ENCODE assay signal across 12 mouse cellular contexts in genomic region chr1:119022311-119022710, GRCm38 (mm10). TPM values are rescaled to one million over a fixed set of nuclear protein-coding genes. Genes with fewer than 3 reads are reported as not detected.
DNase-seq lines count a peak whose midpoint lies in the region; ATAC-seq lines count a peak whose summit lies in the region.
"Had no signal": no experiment of that assay in that cellular context is flagged by ENCODE, and none has a peak within 500 bp of the region (broad histone marks: within the 10 kb centered on the region; RNA-seq: fewer than 3 reads in every experiment).

No protein-coding gene starts in this region.

- ATAC-seq in intestine, embryonic 15.5 days = no peak; the same call in 1 of the 2 replicates
- ATAC-seq in intestine, embryonic 16.5 days = no peak
- ATAC-seq in kidney, embryonic 16.5 days (ENCODE audit: low FRiP score, low TSS enrichment) = peak; percentile 9; the same call in 1 of the 2 replicates

- peak; percentile 83 for DNase-seq in NIH3T3 (ENCODE audit: low read depth)
- peak; percentile 54 for DNase-seq in fibroblast of lung, adult 2 months (ENCODE audit: low read depth)
- DNase-seq in layer of hippocampus, postnatal 25 days (ENCODE audit: extremely low spot score in 1 of 2, low spot score in 1 of 2) = no peak
- DNase-seq in left cerebral cortex, adult 18-20 months (ENCODE audit: low spot score in 2 of 2) = no peak
- DNase-seq in left cerebral cortex, postnatal 36 days (ENCODE audit: low spot score in 2 of 2) = no peak
- DNase-seq: cerebellum, postnatal 14 days had no signal

- no peak overlapping the region for H3K9ac ChIP-seq in intestine, embryonic 15.5 days
- no peak overlapping the region for H3K9ac ChIP-seq in intestine, embryonic 16.5 days (ENCODE audit: low read depth, low read length)
- H3K9ac ChIP-seq in kidney, embryonic 16.5 days (replicated peaks; ENCODE audit: low read length) = no peak overlapping the region
- H3K9ac ChIP-seq: limb, embryonic 13.5 days had no signal

- H3K27me3 ChIP-seq in intestine, embryonic 15.5 days (replicated peaks) = no peaks in the 10 kb centered on the region
- no peaks in the 10 kb centered on the region for H3K27me3 ChIP-seq in intestine, embryonic 16.5 days (replicated peaks; ENCODE audit: control insufficient read depth, insufficient read depth, low read length)
- no peaks in the 10 kb centered on the region for H3K27me3 ChIP-seq in kidney, embryonic 16.5 days (ENCODE audit: insufficient read depth, low read length)
- H3K27me3 ChIP-seq: limb, embryonic 13.5 days had no signal

- 0 out of 2 replicates have a peak overlapping the region, but pooled peaks have one; percentile 0 for H3K27ac ChIP-seq in intestine, embryonic 15.5 days
- no peak overlapping the region for H3K27ac ChIP-seq in intestine, embryonic 16.5 days (ENCODE audit: low read length)
- H3K27ac ChIP-seq in kidney, embryonic 16.5 days (ENCODE audit: low read length) = peak overlapping the region; percentile 21; the same call in 1 of the 2 replicates
- H3K27ac ChIP-seq: hindbrain, embryonic 10.5 days; limb, embryonic 13.5 days had no signal

- no peaks in the 10 kb centered on the region for H3K36me3 ChIP-seq in intestine, embryonic 15.5 days
- no peaks in the 10 kb centered on the region for H3K36me3 ChIP-seq in intestine, embryonic 16.5 days (ENCODE audit: control insufficient read depth, insufficient read depth, low read length)
- no peaks in the 10 kb centered on the region for H3K36me3 ChIP-seq in kidney, embryonic 16.5 days (ENCODE audit: insufficient read depth, low read length)

- 68% methylated on average over 1 of the region's 1 CpGs for WGBS in intestine, embryonic 15.5 days
- 55% methylated on average over 1 of the region's 1 CpGs for WGBS in intestine, embryonic 16.5 days
- 34% methylated on average over 1 of the region's 1 CpGs for WGBS in kidney, embryonic 16.5 days

- peaks cover 19% of the 10 kb centered on the region for H3K4me1 ChIP-seq in intestine, embryonic 15.5 days (replicated peaks)
- H3K4me1 ChIP-seq in intestine, embryonic 16.5 days (ENCODE audit: control insufficient read depth, insufficient read depth, low read length) = peaks cover 18% of the 10 kb centered on the region
- H3K4me1 ChIP-seq in kidney, embryonic 16.5 days (ENCODE audit: insufficient read depth, low read length) = peaks cover 22% of the 10 kb centered on the region

- H3K9me3 ChIP-seq in intestine, embryonic 15.5 days = no peaks in the 10 kb centered on the region
- H3K9me3 ChIP-seq in intestine, embryonic 16.5 days (ENCODE audit: control insufficient read depth, low read length) = no peaks in the 10 kb centered on the region
- H3K9me3 ChIP-seq in kidney, embryonic 16.5 days (ENCODE audit: low read length) = no peaks in the 10 kb centered on the region
- H3K9me3 ChIP-seq: hindbrain, embryonic 10.5 days; limb, embryonic 13.5 days had no signal

- H3K4me3 ChIP-seq in intestine, embryonic 15.5 days (replicated peaks) = no peak overlapping the region
- H3K4me3 ChIP-seq in intestine, embryonic 16.5 days (ENCODE audit: low read length) = no peak overlapping the region
- no peak overlapping the region for H3K4me3 ChIP-seq in kidney, embryonic 16.5 days (ENCODE audit: low read length)
- H3K4me3 ChIP-seq: hindbrain, embryonic 10.5 days; limb, embryonic 13.5 days had no signal

- intact Hi-C loops in left cerebral cortex, postnatal 36 days (cut with DNase I) = no loop called here

- H3K4me2 ChIP-seq in intestine, embryonic 15.5 days (replicated peaks) = no peak overlapping the region
- H3K4me2 ChIP-seq in intestine, embryonic 16.5 days (ENCODE audit: low read depth, low read length) = no peak overlapping the region
- no peak overlapping the region for H3K4me2 ChIP-seq in kidney, embryonic 16.5 days (replicated peaks; ENCODE audit: low read depth, low read length)
- H3K4me2 ChIP-seq: limb, embryonic 13.5 days had no signal

RNA-seq across cellular contexts. Expression of gene Gli2, which starts 31.1 kb away (rescaled TPM):
- polyA plus RNA-seq in intestine, embryonic 15.5 days (2015; fragmentation: Nextera tagmentation; extraction: Ambion mirVana) = 7.2 and 7.4 TPM in 2 replicates
- polyA plus RNA-seq in intestine, embryonic 16.5 days (2015; fragmentation: Nextera tagmentation; extraction: Ambion mirVana) = 4.4 and 5.4 TPM in 2 replicates
- 6.5 and 7.3 TPM in 2 replicates for polyA plus RNA-seq in kidney, embryonic 16.5 days (2015; fragmentation: Nextera tagmentation; extraction: Ambion mirVana)
- total RNA-seq in layer of hippocampus, postnatal 25 days (2021) = 1 to 10 TPM; 3.4 to 4.1 TPM
- 1 to 10 TPM; 2.5 to 3.1 TPM for total RNA-seq in left cerebral cortex, adult 18-20 months (2021)
- 1 to 10 TPM; 3.2 to 4.8 TPM for total RNA-seq in left cerebral cortex, postnatal 36 days (2021)
- total RNA-seq: megakaryocyte-erythroid progenitor cell, adult 5-6 weeks had no signal

Comparison
In these comparisons a context has a peak if more than half of its experiments do, and no peak if none do; other contexts are left out.
1. DNase-seq: peak in NIH3T3 (single experiment) and fibroblast of lung, adult 2 months (single experiment); none in layer of hippocampus, postnatal 25 days (0 of 2), left cerebral cortex, adult 18-20 months (0 of 2) and left cerebral cortex, postnatal 36 days (0 of 2).